Mouse (Mus musculus) ovary, postnatal 36 days (tissue): ENCODE data around the gene Trpm8.
A peak's percentile ranks its signal among the peaks of the same experiment; 100 is the strongest.

Experiments used
- DNase-seq: peaks from one replicate; pipeline ENCODE4 v3.0.0; 2022; ENCODE audit warnings: low spot score, mixed read lengths

The Trpm8 gene

DNA sequence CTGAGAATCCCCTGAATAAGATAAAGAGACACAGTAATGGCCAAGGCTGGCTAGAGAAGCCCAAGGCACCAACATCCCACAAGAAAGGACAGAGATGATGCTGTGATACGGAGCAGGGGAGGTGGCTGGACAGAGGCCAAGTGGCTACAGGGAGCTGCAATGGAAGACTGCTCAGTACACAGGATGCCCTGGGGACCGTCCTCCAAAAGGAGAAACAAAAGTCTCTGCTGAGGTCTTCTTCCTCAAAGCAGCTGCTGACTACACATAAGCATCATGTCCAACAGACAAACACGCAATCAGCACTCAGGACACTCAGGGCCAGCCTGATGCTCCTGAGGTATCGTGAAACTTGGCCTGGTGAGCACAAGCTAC, 12.6 kb upstream of the Trpm8 start:
- DNase-seq, result peak; percentile 78

DNA sequence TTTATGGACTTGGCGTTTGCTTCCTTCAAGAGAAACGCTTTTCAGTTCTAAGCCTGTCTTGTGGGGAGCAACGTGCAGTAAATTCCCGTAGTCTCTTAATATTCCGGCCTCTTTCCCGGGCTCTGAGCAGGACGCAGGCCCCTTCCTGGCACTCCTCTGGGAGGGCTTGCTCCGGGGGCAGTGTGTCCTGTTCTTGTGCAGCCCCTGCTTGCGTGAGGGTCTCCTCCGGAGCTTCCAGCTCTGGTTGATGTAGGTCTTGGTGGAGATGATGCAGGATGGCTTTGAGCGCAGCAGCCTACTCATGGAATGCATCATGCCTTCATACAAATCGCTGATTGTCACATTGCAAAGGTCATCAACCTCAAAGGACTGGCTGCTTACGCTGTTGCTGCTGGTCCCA, 11.3 kb upstream of the Trpm8 start:
- DNase-seq, result no peak

DNA sequence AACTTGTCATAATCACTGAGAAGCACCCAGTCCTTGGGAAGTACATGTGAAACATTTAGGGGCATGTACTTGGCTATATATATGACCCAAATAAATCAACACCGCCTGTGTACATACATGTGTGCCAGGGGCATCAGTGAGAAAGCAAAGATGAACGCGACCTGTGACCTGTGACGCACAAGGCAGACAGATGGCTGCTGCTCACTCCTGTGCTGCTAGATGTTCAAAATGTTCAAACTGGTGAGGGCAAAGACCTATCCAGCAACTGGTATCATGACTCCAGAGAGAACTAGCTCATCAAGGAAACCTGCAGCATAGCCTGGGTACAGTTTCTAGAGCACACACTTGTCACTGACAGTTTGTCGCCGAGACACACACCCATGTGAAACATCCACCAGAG, 10.0 kb upstream of the Trpm8 start:
- peak; percentile 4 for DNase-seq

DNA sequence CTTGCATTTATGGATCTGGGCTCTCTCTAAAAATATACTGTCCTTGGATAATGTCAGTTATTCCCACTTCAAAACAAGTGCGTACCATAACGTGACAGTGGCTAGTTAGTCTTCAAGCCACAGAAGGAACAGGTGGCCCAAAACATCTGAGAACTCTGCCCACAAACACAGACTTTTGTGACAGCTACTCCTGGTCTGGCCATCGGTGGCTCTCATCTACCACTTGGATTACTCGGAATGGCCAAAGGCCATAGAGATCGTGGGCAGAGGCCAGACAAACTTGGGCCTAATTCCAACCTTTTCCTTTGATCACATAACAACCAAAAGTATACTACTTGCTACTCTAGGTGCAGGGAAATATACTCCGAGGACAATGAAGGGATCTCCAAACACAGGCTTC, 9.4 kb upstream of the Trpm8 start:
- DNase-seq, result no peak

DNA sequence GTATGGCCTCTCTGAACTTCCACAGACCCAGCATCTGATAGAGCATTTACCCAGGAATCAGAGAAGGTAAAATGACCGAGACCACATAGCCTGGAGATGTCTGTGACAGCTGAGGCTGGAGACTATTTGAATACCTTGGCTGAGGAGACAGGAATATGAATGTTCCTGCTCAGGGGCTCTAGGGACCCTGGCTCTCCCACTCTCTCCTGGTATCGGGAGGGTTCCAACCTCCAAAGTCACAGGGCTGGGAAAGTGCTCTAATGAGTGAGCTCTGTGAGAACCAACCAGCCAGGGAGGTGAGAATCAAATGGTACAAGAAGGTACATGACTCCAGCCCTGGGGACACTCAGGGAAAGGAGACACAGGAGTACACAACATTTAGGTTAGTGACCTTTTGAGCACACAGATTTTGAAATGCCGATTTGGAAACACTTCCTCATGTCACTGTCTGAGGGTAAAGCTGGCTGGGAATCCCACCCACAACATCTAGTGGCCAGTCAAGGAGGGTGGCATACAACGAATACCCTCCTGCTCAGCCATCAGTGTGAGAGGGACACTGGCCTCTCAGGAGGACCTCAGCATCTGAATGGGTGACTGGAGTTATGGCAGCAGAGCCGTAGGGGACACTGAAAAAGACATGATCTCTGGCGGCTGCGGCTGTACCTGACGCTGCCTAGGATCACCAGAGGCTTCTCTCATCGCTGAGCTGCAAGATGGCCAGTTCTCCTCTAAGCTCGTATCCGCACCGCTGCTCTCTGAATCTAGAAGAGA, 7.7 kb upstream of the Trpm8 start:
- no peak for DNase-seq

DNA sequence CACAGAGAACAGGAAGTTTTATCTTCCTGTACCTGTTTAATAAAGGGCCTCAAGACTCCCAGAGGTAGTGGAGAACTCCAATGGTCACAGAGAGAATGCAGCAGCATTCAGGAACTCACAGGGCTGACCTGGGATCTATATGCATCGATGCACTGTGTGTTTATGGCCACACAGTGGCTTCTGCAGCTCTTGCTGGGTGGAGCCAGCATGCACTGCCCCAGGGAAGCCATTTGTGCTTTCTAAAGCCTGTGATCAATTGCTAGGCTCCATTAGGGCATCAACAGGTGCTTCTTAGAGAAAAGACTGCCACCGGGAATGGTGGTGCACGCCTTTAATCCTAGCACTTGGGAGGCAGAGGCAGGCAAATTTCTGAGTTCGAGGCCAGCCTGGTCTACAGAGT, 4.6 kb upstream of the Trpm8 start:
- no peak for DNase-seq

DNA sequence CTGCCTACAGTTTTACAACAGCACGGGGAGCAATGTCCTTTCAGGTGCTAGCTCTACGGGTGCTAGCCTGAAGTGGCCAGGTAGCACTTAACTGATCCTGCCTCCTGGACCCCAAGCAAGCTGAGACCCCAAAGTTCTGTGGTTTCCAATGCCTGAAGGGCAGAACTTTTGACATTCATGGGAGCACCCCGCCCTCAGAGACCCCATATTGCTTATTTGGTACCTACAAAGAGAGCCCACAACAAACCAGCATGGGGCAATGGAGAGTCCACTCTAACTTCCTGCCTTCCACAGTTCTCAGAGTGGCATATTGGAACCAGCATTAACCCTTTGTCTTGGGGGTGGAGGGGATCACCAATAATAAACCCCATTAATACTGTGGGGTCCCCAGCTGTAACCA, 4.1 kb upstream of the Trpm8 start:
- DNase-seq, result no peak

DNA sequence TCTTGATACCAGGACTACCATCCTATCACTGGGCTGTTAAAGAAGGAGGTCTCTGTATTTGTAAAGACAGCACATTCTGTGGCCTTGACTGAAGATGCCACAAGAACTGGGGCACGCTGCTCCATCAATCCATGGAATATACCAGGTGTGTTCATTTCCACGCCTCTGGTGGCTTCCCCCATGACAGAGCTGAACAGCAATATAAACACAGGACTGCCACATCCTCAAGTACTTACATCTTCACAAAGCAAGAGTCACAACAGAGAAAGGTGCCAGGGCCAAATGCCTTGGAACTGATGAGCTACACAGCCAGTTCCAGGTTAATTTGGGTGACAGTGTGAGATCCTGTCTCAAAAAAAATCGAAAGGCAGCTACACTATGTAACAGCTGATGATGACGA, 3.6 kb upstream of the Trpm8 start:
- no peak for DNase-seq

DNA sequence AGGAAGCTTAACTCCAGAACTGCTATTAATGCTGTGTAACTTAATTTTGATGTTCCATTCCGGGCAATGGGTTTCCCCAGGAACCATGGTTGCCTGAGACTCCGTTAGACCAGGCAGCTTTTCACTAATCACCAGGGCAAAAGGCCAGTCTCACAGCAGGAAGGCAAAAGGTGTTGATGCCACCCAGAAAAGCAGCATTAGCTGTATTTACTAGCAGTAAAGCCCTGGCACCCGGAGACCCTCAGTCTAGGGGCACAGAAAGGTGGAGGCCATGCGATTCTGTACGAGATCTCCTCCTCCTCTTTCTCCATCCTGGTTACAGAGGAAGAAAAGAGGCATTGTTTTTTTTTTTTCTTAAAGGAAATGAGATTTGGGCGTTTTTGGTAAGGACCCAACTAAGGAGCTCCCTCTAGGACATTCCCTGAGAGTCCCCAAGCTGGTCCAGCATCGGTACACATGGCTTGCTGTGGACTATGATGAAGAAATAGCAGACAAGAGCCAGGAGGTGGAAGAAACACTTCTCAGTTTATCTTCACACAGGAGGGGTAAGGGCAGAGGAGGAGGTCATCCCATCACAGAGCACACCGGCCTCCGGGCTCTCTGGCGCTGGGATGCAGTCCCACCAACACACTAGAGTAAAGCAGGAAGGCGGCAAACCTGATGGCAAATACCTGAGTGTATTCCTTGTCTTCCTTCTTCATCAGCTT, 2.9 kb upstream of the Trpm8 start:
- DNase-seq, result no peak

DNA sequence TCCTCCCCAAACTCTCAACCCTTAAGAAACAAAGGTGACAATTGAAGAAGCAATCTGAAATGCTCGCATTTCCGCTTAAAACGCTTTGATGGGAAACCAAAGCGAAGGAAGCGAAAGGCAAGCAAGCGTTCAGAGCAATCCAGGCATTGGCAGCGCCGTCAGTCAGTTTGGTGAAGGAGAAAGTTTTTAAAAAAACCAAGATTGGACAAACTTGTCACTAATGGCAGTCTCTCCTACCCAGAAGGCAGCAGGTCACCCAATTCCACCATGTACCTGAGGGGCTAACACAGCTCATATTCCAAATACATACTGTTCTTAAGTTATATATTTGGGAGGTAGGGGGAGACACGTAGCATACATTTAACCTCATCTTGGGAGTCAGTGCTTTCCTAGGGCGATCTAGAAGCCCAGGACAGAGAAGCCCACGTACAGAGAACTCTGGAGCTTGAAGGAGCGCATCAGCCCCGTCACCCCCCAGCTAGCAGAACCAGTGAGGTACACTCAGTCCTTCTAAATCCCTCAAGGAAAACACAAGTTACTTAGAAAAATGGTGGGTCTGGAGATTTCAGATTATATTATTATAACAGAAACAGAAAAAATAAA, 2.3 kb upstream of the Trpm8 start:
- no peak for DNase-seq

DNA sequence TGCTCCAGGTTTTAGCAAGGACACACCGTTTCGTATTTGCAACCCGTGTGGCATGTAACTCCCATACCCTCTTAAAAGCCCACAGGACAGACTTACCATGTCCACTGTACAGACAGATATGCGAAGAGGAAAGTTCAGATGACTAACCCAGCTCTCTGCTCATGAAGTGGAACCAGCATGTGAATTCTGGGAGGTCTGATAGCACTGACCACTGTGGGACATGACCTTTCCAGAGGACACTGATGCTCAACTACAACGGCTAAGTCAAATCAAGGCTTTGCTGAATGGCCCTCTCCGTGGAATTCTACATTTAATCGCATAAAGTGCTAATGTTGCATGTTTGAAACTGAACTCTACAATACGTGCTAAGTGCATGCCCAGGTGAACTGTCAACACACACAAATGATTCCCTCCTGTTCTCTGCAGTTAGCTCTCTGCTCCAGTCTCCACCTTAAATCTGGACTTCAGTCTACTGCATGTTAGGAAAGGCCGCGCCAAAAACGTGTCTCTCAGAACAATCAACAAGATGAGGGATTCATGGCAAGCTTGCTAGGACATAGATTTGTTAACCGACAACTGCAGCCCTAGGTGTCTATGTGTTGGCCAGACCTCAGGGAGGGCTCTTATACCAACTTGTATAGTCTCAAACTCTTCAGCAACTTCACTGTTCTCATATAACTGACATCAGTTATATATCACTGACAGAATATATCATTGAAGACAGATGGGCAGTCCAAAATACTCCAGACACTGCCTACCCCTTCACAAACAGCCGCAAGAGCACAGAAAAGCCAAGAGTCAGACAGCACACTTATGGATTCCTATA, 1.6 kb upstream of the Trpm8 start:
- no peak for DNase-seq

DNA sequence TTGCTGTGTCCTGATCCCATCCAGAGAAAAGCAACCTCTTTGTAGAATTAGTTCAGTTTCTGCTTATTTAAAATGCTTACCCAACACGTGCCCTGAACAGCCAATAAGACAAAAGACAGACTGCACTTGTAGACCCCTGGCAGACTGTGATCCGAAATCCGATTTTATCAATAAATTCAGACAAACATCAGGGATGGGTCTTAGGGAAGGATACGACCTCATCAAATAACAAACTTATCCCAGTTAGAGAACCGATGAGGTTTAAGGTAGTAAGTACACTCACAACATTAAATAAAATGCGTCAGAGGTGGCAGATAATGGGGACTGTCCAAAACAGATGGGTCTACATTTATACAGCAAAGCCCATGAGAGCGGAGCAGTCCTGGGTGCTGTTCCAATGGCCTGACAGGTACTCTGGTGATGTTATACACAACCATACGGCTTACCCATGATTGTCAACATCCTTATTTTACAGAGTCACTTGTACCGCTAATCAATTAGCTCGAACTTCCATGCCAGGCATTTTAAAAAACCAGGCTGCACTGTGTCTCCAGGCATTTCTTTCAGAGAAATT, 850 bp upstream of the Trpm8 start:
- no peak for DNase-seq

DNA sequence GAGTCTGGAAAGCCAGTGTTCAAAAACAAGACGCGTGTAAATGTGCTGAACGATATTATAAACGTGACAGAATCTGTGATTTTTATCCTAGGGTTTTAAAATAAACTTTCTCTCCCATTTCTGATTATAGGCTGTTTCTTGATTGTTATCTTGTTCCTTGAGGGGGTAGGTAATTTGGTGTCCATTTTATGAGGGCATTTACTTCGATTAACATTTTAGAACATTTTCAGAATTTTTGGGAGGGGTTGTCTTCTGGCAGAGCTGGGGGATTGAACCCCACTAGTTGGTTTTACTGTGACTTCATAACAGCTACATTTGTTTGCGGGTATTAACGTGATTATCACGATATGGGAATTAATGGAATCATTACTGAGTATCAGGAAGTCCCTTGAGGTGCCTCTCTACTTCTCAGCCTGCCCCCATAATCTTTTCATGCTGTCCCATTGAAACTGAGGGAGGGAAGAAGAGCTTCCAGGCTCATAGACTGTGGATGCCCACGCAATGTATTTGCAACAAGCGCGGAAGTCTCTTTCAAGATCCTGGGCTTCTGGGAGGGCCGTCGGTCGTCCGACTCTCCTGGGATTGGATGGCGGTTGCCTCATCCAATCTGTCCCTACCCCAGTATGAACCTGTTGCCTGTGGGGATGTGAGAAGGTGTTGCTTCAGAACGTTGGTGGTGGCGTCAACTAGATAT, 504 bp downstream of the Trpm8 start:
- no peak for DNase-seq

DNA sequence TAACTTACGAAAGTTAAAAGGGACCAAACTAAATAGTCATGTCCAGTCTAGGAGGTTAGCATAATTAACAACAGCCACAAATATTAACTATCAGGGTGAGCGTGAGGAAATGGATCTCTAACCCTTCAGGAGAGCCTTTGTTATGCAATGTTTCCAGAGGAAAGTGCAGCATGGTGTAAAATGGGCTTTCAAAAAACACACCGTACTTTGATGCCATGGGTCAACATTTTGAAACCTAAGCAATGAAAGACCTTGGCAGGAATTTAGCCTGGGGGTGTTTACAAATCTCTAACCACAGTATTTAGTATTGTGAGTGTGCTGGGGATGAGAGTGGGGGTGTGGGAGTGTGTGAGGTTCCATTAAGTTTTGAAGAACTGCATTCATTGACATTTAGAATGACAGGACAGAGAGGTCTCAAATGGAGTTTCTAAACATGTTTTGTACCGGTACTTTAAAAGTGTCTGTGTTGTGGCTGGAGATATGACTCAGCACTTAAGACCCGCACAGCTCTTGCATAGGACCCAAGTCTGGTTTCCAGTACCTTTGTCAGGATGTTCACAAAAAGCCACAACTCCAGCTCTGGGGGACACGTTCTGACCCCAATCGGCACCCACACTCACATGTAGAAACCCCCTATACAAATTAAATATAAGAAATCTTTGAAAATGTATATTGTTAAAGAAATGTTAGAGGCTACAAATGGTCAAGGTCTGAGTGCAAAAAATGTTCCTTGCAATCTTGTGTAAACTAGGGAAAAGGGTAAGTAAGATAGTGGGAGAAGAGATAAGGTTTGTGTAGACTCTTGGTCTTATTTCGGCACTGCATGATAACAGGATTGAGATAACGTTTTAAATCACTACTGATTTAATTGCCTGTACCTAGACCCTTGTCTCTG, 1.9 kb downstream of the Trpm8 start:
- DNase-seq, result peak; percentile 61

DNA sequence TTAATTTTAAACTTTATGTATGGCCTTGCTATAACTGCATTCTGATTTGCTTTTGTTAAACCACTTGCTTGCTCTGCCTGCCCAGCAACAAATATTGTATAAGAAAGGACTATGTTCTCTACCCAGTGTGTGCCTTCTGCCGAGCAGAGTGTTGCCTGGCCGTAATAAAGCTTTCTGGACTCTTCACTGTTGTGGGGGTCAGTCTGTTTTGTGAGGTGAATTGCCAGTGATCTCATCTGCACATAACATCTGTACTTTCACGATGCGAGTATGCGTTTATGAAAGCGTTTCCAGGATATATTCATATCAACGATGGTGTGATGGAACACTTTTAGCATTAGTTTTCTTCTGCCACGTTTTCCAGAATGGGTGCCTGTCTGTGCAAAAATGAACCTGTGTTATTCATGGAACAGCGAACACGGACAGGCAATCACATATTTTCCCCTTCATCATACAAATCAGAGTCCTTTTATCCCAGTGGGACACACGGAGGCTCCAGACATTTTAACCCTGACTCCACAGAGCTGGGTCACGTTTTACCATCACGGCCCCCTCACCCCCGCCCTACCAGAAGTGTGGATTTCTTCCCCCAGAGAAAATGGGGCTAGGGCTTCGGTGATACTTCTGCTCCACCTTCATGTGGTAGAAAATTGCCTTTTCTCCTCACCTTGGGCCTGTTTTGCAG, 2.7 kb downstream of the Trpm8 start:
- no peak for DNase-seq

DNA sequence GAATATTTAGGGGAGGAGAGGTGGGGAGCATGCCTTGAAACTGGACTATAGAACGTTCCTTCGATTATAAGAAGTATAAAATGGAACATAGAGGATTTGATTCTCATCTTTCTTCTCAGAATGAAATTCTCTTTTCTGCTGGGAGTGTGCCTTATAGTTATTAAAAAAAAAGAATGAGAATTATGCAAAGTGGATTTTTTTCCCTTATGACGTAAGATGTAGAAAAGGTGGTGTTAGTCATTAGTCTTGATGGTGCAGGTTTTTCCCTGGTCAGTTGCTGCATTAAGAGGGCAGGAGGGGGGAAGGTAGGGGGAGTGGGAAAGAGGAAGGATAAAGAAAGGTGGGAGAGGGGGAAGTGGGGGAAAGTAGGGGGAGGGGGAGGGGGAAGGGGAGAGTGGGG, 4.8 kb downstream of the Trpm8 start:
- DNase-seq, result no peak

DNA sequence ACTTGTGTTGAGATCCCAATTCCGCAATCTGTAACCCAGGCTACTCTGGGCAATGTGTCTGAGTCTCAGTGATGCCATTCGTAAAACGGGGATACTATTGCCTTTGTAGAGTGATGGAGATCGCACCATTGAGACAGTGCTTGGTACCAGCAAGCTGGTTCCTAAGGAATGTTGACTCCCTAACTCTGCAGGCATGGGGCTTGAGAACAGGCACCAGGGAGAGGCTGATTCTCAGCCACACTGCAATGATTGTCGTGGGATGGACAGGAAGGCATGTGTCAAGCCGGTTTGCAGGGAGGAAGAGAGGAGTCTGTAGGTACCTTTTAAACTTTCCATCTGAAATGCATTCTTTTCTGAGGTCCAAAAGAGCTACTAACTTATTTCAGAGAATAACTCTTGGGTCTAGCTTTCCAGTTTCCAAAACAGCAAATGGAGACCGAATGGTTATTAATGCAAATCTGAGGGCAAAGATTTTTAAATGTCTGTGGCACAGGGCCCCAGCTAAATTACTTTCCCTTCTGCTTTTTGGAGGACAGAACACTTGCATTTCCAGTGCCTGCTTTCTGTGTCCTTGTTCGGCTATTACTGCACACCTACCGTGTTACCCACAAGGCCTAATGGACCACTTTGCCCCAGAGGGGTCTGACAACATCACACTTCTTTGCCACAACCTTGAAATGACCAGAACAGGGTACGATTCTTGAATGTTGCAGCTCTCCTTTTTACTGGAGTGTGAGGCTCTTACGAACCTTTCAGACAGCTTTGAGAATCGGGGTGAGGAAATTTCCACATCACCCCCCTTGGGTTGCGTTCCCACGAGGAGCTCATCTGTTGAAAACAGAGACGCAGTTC, 6.1 kb downstream of the Trpm8 start:
- no peak for DNase-seq

DNA sequence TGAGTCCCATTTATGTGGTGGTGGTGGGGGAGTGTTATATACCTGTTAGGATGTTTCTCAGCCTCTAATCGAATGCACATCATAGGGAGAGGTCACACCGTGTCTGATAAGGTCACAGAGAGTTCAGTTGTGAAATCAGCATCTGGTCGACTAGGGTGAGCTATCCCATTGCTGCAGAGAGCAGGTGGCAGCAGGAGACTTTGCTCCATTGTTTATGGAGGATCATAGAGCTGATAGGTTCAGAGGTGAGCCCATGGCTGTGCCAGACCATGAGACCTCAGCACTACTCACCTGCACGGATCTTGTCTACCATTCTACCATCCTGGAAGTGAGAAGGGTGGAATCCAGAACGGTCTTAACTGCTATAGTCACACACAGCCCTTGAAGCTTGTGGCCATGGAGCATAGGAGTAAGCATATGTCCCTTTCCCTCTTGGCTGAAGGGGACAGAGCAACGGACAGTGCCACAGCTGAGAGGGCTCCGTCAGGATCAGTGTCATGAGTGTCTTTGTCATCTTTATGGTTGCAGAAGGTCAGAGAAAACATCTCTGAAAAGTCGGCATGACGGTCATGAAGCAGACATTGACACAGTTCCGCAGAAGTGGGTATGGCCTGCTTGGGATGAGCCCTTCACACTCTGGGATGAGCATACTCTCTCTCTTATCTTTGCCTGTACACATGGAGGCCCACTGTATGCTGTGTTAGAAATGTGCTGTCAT, 6.9 kb downstream of the Trpm8 start:
- no peak for DNase-seq
